Mouse (Mus musculus) yolk sac, embryonic 10.5 days (tissue): ENCODE data around the gene Naip2.
A peak's percentile ranks its signal among the peaks of the same experiment; 100 is the strongest.

ENCODE experiments used
- DNase-seq: peaks from one replicate; pipeline ENCODE4 v3.0.0-alpha.2; 2017; ENCODE audit warnings: low spot score

Naip2 gene

DNA sequence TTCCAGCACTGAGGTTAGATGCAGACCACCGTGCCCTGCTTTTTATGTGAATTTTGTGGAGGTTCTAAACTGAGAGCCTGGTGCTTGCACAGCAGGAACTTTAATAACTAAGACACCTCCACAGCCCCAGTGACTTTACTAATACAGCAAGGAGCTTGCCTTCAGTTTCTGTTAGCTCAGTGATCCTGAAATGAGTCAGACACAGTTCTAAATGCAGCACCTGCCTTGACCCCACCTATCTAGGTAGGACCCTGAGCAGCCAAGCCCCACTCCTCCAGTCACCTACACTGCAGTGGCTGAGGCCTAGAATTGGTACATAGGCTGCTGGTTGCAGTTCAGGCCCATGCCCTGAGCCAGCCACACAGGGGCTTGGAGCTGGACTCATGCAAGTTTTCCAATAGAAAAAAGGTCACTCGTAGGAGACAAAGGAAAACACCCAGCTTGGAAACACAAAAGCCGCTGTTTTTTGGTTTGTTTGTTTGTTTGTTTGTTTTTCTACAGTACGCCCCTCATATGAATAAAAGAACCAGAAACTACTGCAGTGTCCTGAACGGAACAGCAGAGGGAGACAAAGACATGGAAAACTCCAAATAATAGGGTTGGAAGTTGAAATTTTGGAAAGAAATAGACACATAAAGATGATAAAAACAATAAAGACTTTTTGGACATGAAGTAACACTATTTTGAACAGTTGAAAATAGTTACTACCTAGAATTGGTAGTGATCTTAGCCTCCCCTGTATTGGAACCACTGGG is 89.5 kb downstream of the Naip2 start:
- no peak for DNase-seq

DNA sequence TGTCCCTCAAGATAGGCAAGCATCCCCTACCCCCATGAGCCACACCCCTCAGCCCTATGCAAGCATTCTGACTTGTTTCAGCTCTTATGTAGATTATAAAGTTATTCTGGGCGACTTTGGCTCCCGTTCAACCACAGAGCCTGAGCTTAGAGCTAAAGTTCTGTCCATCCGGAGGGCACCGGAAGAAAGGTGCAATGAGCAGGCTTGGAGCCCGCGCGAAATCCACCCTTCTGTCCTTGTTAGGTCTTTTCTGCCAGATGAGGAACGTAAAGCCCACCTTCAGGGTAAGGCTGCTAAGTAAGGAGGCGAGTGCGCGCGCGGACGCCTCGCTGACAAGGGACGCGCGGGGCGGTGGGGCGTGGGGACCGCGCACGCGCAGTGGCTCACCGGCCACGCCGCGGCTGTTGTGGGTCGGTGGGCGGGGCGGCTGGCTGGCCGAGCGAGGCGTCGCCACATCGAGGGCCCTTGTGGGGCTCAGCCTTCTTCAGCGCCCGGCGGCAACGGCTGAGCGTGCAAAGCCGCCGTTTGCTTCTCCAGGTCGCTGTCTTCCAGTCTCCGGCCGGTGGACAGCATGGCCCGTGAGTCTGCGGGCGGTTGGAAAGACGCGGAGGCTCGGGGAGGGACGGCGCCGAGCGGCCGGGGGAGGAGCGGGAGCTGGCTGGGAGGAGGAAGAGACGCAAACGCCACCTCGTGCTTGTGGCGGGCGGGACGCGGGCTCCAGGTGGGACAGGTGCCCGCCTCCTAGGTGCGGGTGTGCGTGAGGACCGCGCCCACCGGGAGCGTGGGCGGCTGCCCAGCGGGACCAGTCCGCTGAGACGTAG is 94.0 kb downstream of the Naip2 start, which contains the start of gene Serf1:
Gene Serf1 (plus strand): TSS at position 361 of the 821 bp plus-strand sequence.
- DNase-seq: peak; percentile 83

DNA sequence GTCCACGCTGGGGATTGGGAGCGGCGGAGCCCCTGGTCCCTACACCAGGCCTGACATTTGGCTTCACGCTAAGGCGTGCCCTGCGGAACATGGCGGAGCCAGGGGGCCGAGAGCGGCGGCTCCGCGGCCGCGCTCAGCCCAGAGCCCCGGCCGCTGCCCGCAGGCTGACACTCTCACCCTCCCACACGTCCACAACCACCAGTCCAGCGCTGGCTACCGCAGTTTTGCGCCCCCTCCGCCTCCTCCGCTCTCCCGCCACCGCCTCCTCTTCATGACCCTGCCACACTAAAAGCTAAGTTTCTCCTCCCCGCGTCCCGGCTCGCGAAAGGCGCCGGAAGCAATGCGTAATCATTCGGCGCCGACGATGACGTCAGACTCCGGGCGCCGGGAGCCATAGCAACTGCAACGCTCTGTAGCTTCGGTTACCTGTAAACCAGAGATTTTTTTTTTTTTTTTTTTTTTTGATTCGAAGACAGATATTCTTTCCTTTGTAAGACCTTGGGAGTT is 98.1 kb downstream of the Naip2 start, which contains the start of gene Bdp1:
Gene Bdp1 (minus strand): TSS at position 323 of the 507 bp plus-strand sequence.
- DNase-seq: peak; percentile 91

GRCm38 (mm10) chr13:100103052-100103658 is 98.7 kb downstream of the Naip2 start:
- DNase-seq: no peak

- no peak for DNase-seq
These were observed 103.1 kb downstream of the Naip2 start for GRCm38 (mm10) chr13:100098808-100099207.
